23 mouse cellular contexts compared by ENCODE assay signal in genomic region chr4:131911521-131911920, GRCm38 (mm10). TPM values are rescaled to one million over a fixed set of nuclear protein-coding genes. Genes with fewer than 3 reads are reported as not detected.
DNase-seq lines count a peak whose midpoint lies in the region; ATAC-seq and TF ChIP-seq lines count a peak whose summit lies in the region.
"Had no signal": no experiment of that assay in that cellular context is flagged by ENCODE, and none has a peak within 500 bp of the region (broad histone marks: within the 10 kb centered on the region; RNA-seq: fewer than 3 reads in every experiment).

No protein-coding gene starts in this region.

- H3K4me3 ChIP-seq in intestine, postnatal 0 days (ENCODE audit: low read depth, low read length) = no peak overlapping the region
- no peak overlapping the region for H3K4me3 ChIP-seq in intestine, embryonic 15.5 days (replicated peaks)
- H3K4me3 ChIP-seq in testis, adult 2 months (ENCODE audit: control insufficient read depth, low read depth, low read length) = peak overlapping the region; percentile 50
- H3K4me3 ChIP-seq in liver, postnatal 0 days (ENCODE audit: low read depth, low read length) = no peak overlapping the region
- H3K4me3 ChIP-seq in lung, postnatal 0 days (ENCODE audit: low read depth, low read length) = no peak overlapping the region
- H3K4me3 ChIP-seq: embryonic facial prominence, embryonic 13.5 days; forebrain, embryonic 12.5 days; gastrocnemius, adult 2 months; hindbrain, embryonic 12.5 days had no signal

- H3K4me1 ChIP-seq in intestine, postnatal 0 days (replicated peaks; ENCODE audit: control insufficient read depth, insufficient read depth, low read length) = 0 out of 2 replicates have a peak, but pooled peaks cover 5% of the 10 kb centered on the region
- H3K4me1 ChIP-seq in intestine, embryonic 15.5 days (replicated peaks) = peaks cover 29% of the 10 kb centered on the region
- peaks cover 49% of the 10 kb centered on the region for H3K4me1 ChIP-seq in testis, adult 2 months (ENCODE audit: control insufficient read depth, insufficient read depth, low read length)
- H3K4me1 ChIP-seq in liver, postnatal 0 days (ENCODE audit: insufficient read depth) = peaks cover 23% of the 10 kb centered on the region
- H3K4me1 ChIP-seq in lung, postnatal 0 days (ENCODE audit: insufficient read depth, low read depth, low read length) = peaks cover 15% of the 10 kb centered on the region

- no peak for ATAC-seq in intestine, postnatal 0 days
- no peak for ATAC-seq in intestine, embryonic 15.5 days
- no peak for ATAC-seq in liver, postnatal 0 days
- ATAC-seq in lung, postnatal 0 days = no peak
- ATAC-seq: forebrain, embryonic 16.5 days; hindbrain, embryonic 16.5 days had no signal

- TF ChIP-seq CTCF in intestine, postnatal 0 days (IDR thresholded peaks at IDR 0.05; ENCODE audit: low read depth) = no peak
- no peak for TF ChIP-seq CTCF in testis, adult 2 months (IDR thresholded peaks at IDR 0.05; ENCODE audit: control insufficient read depth, insufficient read depth, insufficient replicate concordance, low read depth, low read length)
- TF ChIP-seq CTCF in liver, postnatal 0 days (IDR thresholded peaks at IDR 0.05; ENCODE audit: low read depth) = no peak
- no peak for TF ChIP-seq CTCF in lung, postnatal 0 days (IDR thresholded peaks at IDR 0.05)

- no peak for TF ChIP-seq EP300 in liver, postnatal 0 days (IDR thresholded peaks at IDR 0.05; ENCODE audit: low read depth)
- TF ChIP-seq EP300 in lung, postnatal 0 days (IDR thresholded peaks at IDR 0.05) = no peak

- no peak for TF ChIP-seq POLR2A in testis, adult 2 months (IDR thresholded peaks at IDR 0.05; ENCODE audit: control insufficient read depth, low read depth, low read length)

- no peaks in the 10 kb centered on the region for H3K9me3 ChIP-seq in intestine, postnatal 0 days (ENCODE audit: control insufficient read depth)
- H3K9me3 ChIP-seq in intestine, embryonic 15.5 days = no peaks in the 10 kb centered on the region
- no peaks in the 10 kb centered on the region; the same call in 1 of the 2 replicates for H3K9me3 ChIP-seq in liver, postnatal 0 days (ENCODE audit: low read length)
- no peaks in the 10 kb centered on the region for H3K9me3 ChIP-seq in lung, postnatal 0 days (ENCODE audit: low read length)
- H3K9me3 ChIP-seq: forebrain, embryonic 12.5 days; heart, embryonic 10.5 days; hindbrain, embryonic 12.5 days had no signal

- peaks cover 24% of the 10 kb centered on the region for H3K27me3 ChIP-seq in intestine, postnatal 0 days (replicated peaks; ENCODE audit: control insufficient read depth, insufficient read depth, low read length)
- peaks cover 11% of the 10 kb centered on the region for H3K27me3 ChIP-seq in intestine, embryonic 15.5 days (replicated peaks)
- H3K27me3 ChIP-seq in testis, adult 2 months (ENCODE audit: control insufficient read depth, insufficient read depth, low read length) = no peaks in the 10 kb centered on the region
- H3K27me3 ChIP-seq in liver, postnatal 0 days (ENCODE audit: insufficient read depth, low read length) = peaks cover 45% of the 10 kb centered on the region
- H3K27me3 ChIP-seq in lung, postnatal 0 days (replicated peaks; ENCODE audit: insufficient read depth, low read length) = peaks cover 8% of the 10 kb centered on the region
- H3K27me3 ChIP-seq: CH12.LX had no signal

- H3K27ac ChIP-seq in intestine, postnatal 0 days (ENCODE audit: low read depth, low read length) = no peak overlapping the region
- H3K27ac ChIP-seq in intestine, embryonic 15.5 days = no peak overlapping the region
- no peak overlapping the region for H3K27ac ChIP-seq in testis, adult 2 months (ENCODE audit: control insufficient read depth, insufficient read depth, low read depth, low read length)
- no peak overlapping the region for H3K27ac ChIP-seq in liver, postnatal 0 days (ENCODE audit: low read depth)
- H3K27ac ChIP-seq in lung, postnatal 0 days (ENCODE audit: low read length) = no peak overlapping the region
- H3K27ac ChIP-seq: embryonic facial prominence, embryonic 13.5 days; forebrain, embryonic 12.5 days; gastrocnemius, adult 2 months; heart, embryonic 10.5 days; hindbrain, embryonic 12.5 days had no signal

- peak overlapping the region; percentile 57; the same call in 1 of the 2 replicates for H3K4me2 ChIP-seq in intestine, postnatal 0 days (replicated peaks; ENCODE audit: low read depth)
- no peak overlapping the region for H3K4me2 ChIP-seq in intestine, embryonic 15.5 days (replicated peaks)
- H3K4me2 ChIP-seq in liver, postnatal 0 days (ENCODE audit: low read depth, low read length) = peak overlapping the region; percentile 58; the same call in 1 of the 2 replicates
- no peak overlapping the region for H3K4me2 ChIP-seq in lung, postnatal 0 days (replicated peaks; ENCODE audit: low read depth, low read length)
- H3K4me2 ChIP-seq: forebrain, embryonic 12.5 days had no signal

- 44% methylated on average over 5 of the region's 5 CpGs for WGBS in intestine, postnatal 0 days
- 66% methylated on average over 3 of the region's 5 CpGs for WGBS in intestine, embryonic 15.5 days
- 60% methylated on average over 3 of the region's 5 CpGs for WGBS in liver, postnatal 0 days (ENCODE audit: insufficient replicate concordance)
- WGBS in lung, postnatal 0 days = 45% methylated on average over 3 of the region's 5 CpGs

- no peaks in the 10 kb centered on the region for H3K36me3 ChIP-seq in intestine, postnatal 0 days (ENCODE audit: control insufficient read depth, insufficient read depth)
- no peaks in the 10 kb centered on the region for H3K36me3 ChIP-seq in intestine, embryonic 15.5 days
- no peaks in the 10 kb centered on the region for H3K36me3 ChIP-seq in testis, adult 2 months (ENCODE audit: control insufficient read depth, insufficient read depth, low read length)
- H3K36me3 ChIP-seq in liver, postnatal 0 days (replicated peaks; ENCODE audit: insufficient read depth, low read length) = no peaks in the 10 kb centered on the region
- H3K36me3 ChIP-seq in lung, postnatal 0 days (ENCODE audit: insufficient read depth, low read length) = no peaks in the 10 kb centered on the region
- H3K36me3 ChIP-seq: forebrain, embryonic 12.5 days; heart, embryonic 10.5 days; hindbrain, embryonic 12.5 days had no signal

- H3K9ac ChIP-seq in intestine, postnatal 0 days (ENCODE audit: low read depth, low read length) = no peak overlapping the region
- H3K9ac ChIP-seq in intestine, embryonic 15.5 days = no peak overlapping the region
- no peak overlapping the region for H3K9ac ChIP-seq in liver, postnatal 0 days (replicated peaks)
- H3K9ac ChIP-seq in lung, postnatal 0 days (replicated peaks; ENCODE audit: low read depth) = no peak overlapping the region
- H3K9ac ChIP-seq: embryonic facial prominence, embryonic 13.5 days; forebrain, embryonic 12.5 days; hindbrain, embryonic 12.5 days had no signal

- no peak for DNase-seq in testis, postnatal 14 days (ENCODE audit: low spot score)
- DNase-seq in liver, postnatal 0 days = no peak
- no peak for DNase-seq in layer of hippocampus, adult 11-12 months (ENCODE audit: low spot score)
- DNase-seq in lung, postnatal 0 days (ENCODE audit: low spot score) = no peak
- DNase-seq: adrenal gland, adult 8-10 months; adrenal gland, postnatal 36 days; cerebellum, adult 11-12 months; cerebellum, adult 9-11 months; cerebellum, postnatal 36 days; gastrocnemius, adult 2 months; gastrocnemius, postnatal 25 days; heart, postnatal 10 days; heart, postnatal 4 days had no signal

RNA-seq across cellular contexts. Expression of gene Tmem200b, which starts 10.1 kb away (rescaled TPM):
- 1.3 and 1.7 TPM in 2 replicates for polyA plus RNA-seq in intestine, postnatal 0 days (2015; fragmentation: Nextera tagmentation; extraction: Ambion mirVana)
- polyA plus RNA-seq in intestine, embryonic 15.5 days (2015; fragmentation: Nextera tagmentation; extraction: Ambion mirVana) = 0.74 and 1.2 TPM in 2 replicates
- polyA plus RNA-seq in testis, adult 2 months (2012; rRNA removed) = 11.2 and 13.3 TPM in 2 replicates
- polyA plus RNA-seq in liver, postnatal 0 days (2015; fragmentation: Nextera tagmentation; extraction: Ambion mirVana) = 0.18 and 0.31 TPM in 2 replicates
- 1.3 and 1.8 TPM in 2 replicates for polyA plus RNA-seq in lung, postnatal 0 days (2015; fragmentation: Nextera tagmentation; extraction: Ambion mirVana)
- polyA plus RNA-seq: forebrain, embryonic 16.5 days; hindbrain, embryonic 16.5 days had no signal

RNA-seq across cellular contexts. Expression of gene Srsf4, which starts 38.1 kb away (rescaled TPM):
- 36.2 and 38.3 TPM in 2 replicates for polyA plus RNA-seq in intestine, postnatal 0 days (2015; fragmentation: Nextera tagmentation; extraction: Ambion mirVana)
- 86.6 and 92.6 TPM in 2 replicates for polyA plus RNA-seq in intestine, embryonic 15.5 days (2015; fragmentation: Nextera tagmentation; extraction: Ambion mirVana)
- polyA plus RNA-seq in testis, adult 2 months (2012; rRNA removed) = 41.6 and 44.1 TPM in 2 replicates
- polyA plus RNA-seq in liver, postnatal 0 days (2015; fragmentation: Nextera tagmentation; extraction: Ambion mirVana) = 35.0 and 37.5 TPM in 2 replicates
- 62.6 TPM in 2 replicates for polyA plus RNA-seq in lung, postnatal 0 days (2015; fragmentation: Nextera tagmentation; extraction: Ambion mirVana)

Comparison
In these comparisons a context has a peak if more than half of its experiments do, and no peak if none do; other contexts are left out.
1. H3K4me2 ChIP-seq: peak in intestine, postnatal 0 days (single experiment) and liver, postnatal 0 days (single experiment); none in intestine, embryonic 15.5 days (single experiment) and lung, postnatal 0 days (single experiment).